Mouse (Mus musculus) hematopoietic stem cell, adult 5-6 weeks (primary cell): ENCODE measurements around the gene Ryr1. TPM values are rescaled to one million over a fixed set of nuclear protein-coding genes. Genes with fewer than 3 reads are reported as not detected.
"Not testable (repeated sequence)": the region's sequence is repeated elsewhere in the genome, so short reads cannot be mapped to it uniquely, and the experiment has no call there.

ENCODE experiments used
- ATAC-seq, 2 experiments: fragments of 125-278 bp in 1 of 2; replicated peaks in 1 of 2; 2 replicates each; pipeline ENCODE4 v1.8.0; 2016 to 2017; ENCODE audit warnings: inconsistent platforms in 2 of 2, mild to moderate bottlenecking in 2 of 2, moderate number of reproducible peaks in 2 of 2, low read depth in 1 of 2, moderate TSS enrichment in 1 of 2; ENCODE audit not compliant: low FRiP score in 2 of 2, poor library complexity in 2 of 2, severe bottlenecking in 2 of 2, insufficient read depth in 1 of 2, low TSS enrichment in 1 of 2
- total RNA-seq: library from RNA; stranded (forward); fragments of 172-1452, 232-1000 nt; gene quantifications from 2 replicates; pipeline ENCODE4 v1.2.3, GENCODE M21; 2017

Ryr1 gene
- total RNA-seq, 1 experiment from 2014 or later = 0.25 TPM

DNA sequence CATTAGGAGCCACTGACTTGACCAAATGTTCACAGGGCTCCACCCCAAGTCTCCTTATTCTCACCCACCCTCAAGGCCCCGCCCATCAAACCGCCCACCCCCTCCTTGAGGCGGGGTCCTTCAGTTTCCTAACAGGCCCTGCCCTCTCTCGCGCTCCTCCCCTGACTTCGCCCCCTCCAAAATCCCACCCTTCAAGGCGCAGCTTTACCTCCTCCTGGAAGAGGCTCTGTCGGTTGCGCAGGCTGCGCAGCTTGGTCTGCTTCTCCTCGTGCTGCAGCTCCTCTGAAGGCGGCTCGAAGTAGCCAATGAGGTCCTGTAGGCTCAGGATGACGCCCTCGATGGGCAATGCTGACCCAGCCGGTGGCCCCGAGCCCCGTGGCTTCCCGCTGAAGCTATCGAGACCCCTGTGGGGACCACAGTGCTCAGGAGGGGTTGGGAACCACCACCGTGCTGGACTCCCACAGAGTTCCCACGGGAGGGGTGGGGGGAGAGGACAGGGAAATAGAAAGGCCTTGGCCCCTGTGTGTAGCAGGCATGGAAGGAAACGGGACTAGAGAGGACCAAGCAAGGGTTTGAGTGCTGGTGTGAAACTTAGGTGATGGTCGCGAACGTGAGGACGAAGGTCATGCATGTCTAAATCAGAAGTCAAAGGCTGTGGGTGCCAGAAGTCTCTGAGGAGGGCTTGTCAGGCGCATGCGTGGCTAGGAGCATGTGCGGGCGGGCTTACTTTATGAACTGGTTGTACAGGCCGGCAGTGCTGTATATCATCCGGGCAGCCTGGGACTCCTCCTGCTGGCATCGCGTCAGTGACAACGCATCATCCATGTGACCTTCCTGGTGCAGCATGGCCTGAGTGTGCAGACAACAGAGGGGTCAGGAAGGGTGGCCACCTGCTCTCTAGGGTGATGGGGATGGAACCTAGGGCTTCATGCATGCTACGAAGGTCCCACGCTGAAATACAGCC, 15.7 kb downstream of the Ryr1 start:
- ATAC-seq = no peak

DNA sequence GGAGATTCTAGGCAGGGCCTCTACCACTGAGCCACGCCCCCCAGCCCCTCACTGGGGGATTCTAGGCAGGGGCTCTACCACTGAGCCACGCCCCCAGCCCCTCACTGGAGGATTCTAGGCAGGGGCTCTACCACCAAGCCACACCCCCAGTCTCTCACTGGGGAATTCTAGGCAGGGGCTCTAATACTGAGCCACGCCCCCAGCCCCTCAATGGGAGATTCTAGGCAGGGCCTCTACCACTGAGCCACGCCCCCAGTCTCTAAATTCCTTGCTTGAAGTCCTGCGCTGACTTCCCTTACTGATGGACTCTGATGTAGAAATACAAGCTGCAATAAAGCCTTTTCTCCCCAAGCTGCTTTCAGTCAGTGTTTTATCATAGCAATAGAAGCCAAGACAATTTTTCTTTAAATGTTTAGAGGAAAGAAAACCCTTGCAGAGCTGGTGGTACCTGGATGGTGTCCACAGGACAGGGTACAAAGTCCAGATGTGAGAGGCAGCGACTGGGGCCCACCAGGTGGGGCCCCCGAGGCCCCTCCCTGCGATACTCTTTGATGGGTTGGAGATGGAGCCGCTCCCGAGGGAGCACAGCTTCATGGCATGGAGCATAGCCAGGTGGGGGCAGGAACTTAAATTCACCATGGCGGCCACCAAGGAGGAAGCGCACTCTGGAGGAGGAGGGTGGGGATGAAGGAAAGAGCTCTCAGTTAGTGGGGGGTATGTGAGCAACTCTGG, 23.5 kb downstream of the Ryr1 start:
- no peak for ATAC-seq

DNA sequence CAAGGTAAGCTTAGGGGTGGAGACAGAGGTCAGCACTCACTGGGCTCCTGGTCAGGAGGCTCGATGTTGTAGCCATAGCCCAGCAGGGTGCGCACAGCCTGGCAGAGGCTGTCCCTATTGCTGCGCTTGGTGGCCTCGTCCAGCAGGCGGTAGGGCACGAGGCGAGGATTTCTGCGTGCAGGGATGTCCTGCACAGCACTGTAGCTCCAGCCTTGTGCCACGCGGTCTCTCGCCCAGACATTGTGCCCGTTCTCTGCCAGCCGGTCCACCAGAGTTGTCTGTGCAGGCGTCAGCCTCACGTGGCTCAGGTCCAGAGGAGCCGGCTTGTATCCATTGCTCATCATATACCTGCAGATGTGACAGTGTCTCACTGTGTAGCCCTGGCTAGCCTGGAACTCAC, 27.8 kb downstream of the Ryr1 start:
- no peak for ATAC-seq

DNA sequence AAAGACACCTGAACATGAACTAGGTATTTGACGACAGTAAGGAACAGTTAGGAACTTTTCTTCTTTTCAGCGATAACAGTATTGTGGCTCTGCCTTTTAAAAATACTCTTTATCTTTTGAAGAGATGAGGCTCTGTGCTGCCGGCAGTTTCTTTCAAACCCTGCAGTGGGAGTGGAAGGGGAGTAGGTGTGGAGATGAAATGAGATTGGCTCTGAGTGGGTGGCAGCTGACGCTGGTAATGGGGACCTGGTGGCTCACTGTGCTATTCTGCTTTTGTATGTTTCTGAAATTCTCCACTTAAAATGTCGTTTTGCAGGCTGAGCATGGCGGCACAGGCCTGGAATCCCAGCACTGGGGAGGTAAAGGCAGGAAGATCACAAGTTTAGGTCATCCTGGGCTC, 36.2 kb downstream of the Ryr1 start:
- no peak for ATAC-seq

DNA sequence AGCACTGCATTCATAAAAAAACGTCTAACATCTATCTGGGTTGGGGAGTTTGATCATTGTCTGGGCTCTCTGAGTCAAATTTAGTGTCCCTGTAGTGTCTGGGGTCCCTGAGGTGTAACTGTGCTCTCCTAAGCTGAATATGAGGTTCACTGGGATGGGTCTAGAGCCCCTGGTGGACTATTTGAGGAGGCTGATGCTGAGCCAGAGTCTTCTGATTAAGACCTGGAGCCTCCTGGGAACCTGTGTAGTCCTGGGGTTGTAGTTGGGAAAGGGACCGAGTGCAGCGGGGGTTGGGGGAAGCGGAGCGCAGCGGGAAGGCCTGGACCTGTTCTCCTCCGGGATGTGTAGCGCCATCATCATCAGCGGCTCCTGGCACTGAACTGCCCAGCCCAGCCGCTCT, 38.1 kb downstream of the Ryr1 start:
- ATAC-seq = no peak

DNA sequence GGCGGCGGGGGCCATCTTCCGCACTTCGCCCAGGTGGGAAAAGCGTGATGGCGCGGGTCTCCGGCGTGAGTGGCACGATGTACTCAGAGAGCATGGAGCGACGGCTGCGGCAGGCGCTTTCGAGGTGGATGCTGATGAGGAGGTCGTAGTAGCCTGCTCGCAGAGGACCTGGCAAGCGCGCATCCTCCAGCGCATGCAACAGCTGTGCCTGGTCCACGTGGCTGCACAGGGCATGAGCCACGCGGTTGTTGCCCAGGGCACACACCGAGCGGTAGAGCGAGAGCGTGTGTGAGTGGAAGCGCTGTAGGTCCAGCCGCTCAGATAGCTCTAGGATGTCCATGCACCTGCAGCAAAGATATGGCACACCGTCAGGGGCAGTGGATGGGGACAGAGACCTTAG, 39.0 kb downstream of the Ryr1 start:
- no peak; a peak in 1 of 4 replicates for ATAC-seq

DNA sequence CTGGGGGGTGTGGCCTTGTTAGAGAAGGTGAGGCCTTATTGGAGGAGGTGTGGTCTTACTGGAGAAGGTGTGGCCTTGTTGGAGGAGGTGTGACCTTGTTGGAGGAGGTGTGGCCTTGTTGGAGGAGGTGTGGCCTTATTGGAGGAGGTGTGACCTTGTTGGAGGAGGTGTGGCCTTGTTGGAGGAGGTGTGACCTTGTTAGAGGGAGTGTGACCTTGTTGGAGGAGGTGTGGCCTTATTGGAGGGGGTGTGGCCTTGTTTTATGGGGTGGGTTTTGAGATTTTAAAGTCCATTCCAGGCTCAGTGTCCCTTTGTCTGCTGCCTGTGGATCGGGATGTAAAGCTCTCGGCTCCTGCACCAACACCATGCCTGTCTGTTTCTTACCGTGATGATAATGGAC, 40.6 kb downstream of the Ryr1 start:
- no peak for ATAC-seq

DNA sequence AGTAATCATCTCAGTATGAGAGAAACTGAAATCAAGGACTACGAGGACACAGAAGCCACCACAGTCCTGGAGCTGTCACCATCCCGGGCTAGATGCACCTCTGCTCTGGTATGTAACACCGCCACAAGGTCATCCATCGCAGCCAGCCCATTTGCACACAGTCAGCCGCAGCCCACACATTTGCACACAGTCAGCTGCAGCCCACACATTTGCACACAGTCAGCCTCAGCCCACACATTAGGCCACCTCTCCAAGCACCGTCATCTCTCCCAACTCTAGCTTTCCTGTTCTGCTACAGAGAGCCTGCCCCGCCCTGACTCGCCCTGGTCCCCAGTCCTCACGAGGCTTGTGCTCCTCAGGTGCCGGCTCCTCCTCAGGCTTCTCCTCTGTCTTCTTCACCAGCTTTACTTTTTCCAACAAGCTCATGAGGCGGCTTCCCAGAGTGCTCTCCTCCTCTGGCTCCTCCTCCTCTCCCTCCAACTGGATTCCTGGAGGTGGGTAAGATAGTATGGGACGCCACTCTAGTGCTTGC, 45.5 kb downstream of the Ryr1 start:
- no peak; a peak in 1 of 4 replicates for ATAC-seq

DNA sequence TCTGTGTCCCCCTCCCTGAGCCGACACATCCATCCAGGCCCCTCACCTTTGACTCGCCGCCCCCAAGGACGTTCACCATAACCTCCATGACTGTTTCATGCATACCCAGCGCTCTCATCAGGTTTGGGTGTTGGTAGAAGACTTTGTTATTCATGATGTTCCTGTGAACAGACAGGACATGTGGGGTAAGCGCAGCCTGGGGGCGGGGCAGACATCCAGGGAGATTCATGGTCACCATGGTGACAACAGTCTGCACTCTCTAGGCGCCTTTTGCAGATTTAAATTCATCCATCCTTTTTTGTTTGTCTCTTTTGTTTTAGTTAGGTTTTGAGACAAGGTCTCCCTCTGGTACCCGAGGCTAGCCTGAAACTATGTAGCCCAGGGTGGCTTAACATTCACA, 48.0 kb downstream of the Ryr1 start:
- no peak for ATAC-seq

DNA sequence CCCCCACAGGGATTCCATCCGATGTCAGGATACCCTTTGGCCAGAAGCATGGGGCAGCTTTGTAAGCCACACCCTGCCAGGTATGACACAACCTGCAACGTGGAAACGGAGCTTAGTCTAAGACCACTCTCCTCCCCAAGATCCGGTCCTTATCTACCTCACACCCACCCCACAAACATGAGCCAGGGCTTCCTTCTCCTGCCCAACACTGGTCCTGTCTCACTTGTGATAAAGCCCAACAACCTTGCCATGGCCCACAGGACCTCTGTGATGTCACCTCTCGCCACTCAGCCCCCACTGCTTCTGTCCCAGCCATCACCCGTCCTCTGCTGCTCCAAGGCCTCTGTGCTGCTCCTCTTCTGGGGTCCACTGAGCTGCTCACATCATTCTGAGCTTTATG, 49.8 kb downstream of the Ryr1 start:
- ATAC-seq = no peak

DNA sequence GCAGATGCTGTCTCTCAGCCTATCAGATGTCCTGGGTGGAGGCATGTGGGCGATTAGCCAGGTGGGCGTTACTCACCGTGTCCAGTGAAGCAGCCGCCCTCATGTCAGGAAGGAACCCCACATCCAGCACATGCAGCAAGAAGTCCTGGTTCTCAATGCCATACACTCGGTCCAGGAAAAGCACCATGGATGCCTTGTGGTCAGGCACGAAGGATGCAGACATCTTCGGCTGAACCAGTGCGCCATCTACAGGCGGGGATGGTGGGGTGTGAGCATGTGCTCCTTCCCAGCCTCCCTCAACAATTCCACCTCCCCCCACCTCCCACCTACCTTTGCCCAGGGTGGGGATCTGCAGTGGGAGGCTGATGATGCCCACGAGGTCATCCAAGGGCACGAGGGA, 52.3 kb downstream of the Ryr1 start:
- peak in 1 of 2 experiments; percentile 29; a peak in 1 of 4 replicates for ATAC-seq

DNA sequence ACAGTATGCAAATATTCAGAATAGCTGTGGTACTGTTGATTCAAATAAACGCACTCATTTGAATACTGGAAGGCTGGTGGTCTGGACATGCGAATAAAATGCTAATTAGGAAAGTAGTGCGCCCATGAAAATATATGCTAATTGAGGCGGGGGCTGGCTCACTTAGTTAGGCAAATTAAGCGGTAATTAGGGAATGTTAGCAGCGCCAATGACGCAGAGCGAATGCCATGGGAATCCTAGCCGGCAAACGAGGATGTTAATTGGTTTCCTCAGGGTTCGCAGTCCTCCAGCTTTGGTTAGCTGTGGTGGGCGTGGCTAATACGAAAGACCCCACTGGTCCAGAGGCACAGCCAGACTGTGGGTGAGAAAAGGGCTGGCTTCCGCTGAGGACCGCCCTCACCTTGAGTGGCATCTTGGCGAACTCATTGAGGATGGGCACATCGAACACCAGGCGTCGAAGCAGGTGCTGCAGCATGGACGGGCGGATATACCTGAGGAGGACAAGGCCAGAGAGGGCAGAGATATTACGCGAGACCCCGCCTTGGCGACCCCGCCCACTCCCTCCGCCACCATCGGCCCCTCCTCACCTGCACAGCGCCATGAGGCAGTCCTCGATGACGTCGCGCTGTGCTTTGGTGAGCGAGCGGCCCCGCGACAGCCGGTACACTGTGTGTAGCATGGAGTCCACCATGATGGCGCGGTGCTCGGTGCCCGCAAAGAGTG, 53.6 kb downstream of the Ryr1 start:
- ATAC-seq = peak; percentile 7 to 29; a peak in 2 of 4 replicates

DNA sequence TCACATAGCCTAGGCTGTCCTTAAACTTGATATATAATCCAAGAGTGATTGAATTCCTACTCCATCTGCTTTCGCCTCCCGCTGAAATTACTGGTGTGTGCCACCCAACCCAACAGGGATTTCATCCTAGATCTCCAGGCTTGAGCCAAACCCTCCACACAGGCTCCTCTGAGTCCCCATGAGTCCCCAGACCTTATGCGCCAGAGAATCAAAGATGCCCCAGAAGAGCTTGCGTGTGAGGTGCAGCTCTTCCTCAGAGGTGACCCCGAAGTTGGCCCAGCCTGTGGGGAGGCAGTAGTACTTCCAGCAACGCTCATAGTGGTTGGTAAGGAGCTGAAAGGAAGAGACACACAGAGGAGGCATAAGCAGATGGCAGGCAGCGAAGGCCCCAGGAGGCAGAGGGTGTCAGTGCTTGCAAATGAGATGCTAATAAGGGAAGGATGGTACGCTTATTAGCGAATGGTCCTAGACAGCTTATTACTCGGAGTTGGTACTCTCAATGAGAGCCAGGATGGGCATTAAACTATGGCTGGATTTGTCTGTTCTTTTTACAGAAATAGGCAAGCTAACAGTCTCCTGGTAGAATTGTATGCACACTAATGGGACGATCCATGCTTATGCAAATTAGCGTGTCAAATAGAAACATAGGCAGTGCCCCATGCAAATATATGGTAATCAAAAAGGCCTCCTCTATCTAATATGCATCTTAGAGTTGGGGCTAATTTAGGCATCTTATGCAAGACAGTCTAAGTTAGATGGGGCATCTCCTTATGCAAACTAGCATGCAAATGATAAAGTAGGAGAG, 54.4 kb downstream of the Ryr1 start:
- ATAC-seq = no peak

DNA sequence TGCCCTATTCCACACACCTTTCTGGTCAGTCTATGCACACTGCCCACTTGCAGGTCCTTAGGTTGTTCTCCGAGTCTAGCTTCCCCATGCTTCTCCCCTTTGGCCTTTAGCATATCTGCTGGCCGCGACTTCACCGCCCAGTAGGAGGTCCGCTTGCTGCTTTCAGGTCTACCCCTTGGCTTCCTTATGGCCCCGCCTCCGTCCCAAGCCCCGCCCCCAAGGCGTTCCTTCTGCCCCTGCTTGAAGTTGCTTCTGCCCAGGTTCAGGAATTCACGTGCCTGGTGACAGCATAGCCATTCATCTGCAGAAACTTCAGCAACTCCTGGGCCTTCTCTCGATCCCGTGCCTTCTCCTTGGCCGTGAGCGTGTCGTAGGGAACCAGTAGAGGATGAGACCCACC, 57.2 kb downstream of the Ryr1 start:
- peak in 1 of 2 experiments; percentile 46; a peak in 1 of 4 replicates for ATAC-seq

DNA sequence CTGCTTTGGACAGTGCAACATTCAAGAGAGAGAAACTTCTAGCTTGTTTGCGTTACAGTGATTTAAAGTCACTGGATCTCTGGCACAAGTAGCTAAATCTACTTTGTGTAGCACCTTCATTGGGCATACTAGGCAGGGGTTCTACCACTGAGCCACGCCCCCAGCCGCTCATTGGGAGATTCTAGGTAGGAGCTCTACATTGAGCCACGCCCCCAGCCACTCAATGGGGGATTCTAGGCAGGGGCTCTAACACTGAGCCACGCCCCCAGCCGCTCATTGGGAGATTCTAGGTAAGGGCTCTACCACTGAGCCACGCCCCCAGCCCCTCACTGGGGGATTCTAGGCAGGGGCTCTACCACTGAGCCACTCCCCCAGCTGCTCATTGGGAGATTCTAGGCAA, 61.5 kb downstream of the Ryr1 start:
- not testable (repeated sequence) for ATAC-seq

DNA sequence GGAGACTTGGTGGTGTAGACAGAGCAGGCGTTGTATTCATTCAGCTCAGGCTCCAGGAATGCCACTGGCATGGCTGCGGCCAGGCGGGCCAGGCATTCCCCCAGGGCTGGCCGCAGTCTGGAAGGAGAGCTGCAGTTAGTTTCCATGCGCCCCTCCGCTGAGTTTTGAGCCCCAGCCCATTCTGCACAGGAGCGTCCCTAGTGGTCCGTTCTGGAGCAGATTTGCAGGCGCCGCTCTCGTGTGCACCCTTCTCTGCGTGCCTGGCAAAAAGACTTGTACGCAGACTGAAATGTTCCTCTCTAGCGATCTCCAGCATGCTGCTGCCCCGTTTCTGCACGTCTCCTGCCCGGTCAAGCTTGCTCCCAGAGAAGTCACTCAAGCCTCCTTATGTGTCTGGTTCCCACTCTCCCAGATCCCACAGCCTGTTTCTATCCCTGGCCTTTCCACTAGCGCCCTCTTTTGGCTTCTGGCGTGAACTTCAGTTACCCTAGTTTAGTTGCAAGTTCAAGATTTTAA, 63.4 kb downstream of the Ryr1 start:
- peak in 1 of 2 experiments; percentile 43; a peak in 1 of 4 replicates for ATAC-seq

DNA sequence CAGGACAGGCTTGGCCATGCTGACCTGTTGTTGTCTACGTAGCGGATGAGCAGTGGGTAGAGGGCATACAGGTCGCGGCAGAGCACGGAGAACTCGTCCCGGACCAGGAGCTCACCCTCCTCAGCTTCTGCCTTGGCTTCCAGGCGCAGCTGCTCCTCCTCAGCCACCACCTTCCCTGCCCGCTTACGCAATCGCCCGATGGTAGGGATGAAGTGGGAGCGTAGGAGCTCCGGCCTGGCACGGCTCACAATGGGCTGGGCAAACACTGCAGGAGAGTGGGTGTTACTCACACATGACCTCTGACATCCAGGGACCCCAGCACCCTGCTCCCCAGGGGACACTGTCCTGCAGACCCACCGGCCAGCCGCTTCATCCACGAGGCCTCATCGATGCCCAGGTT, 65.5 kb downstream of the Ryr1 start:
- ATAC-seq = no peak
